Mouse (Mus musculus): ENCODE data around the gene Ppp1r26. TPM values are rescaled to one million over a fixed set of nuclear protein-coding genes. Genes with fewer than 3 reads are reported as not detected.

The Ppp1r26 gene
- 10 to 100 TPM; 11.5 to 12.0 TPM for total RNA-seq (2021)
- long read RNA-seq, experiment 1, partial matches to known transcripts, result 0 of 6 reads
- long read RNA-seq, experiment 1, other reads (novel, unspliced or antisense), result 5 of 6 reads
- long read RNA-seq, experiment 2, partial matches to known transcripts, result 0 of 10 reads
- long read RNA-seq, experiment 2, other reads (novel, unspliced or antisense), result 10 of 10 reads

GRCm38 (mm10) chr2:28446515-28447314 lies at the start of gene Ppp1r26:
Ppp1r26 (plus strand) TSS chr2:28446800.
- no peak for DNase-seq (ENCODE audit: low spot score in 2 of 2)

- DNase-seq (ENCODE audit: low spot score in 2 of 2), result no peak
Observed at GRCm38 (mm10) chr2:28396928-28397327, 49.7 kb upstream of the Ppp1r26 start.

GRCm38 (mm10) chr2:28397417-28398119 lies 49.0 kb upstream of the Ppp1r26 start:
- DNase-seq (ENCODE audit: low spot score in 2 of 2), result no peak

GRCm38 (mm10) chr2:28401647-28402046 lies 45.0 kb upstream of the Ppp1r26 start:
- DNase-seq (ENCODE audit: low spot score in 2 of 2), result no peak

- no peak for DNase-seq (ENCODE audit: low spot score in 2 of 2)
Observed at GRCm38 (mm10) chr2:28402128-28402527, 44.5 kb upstream of the Ppp1r26 start.

- no peak for DNase-seq (ENCODE audit: low spot score in 2 of 2)
Observed at GRCm38 (mm10) chr2:28407796-28408195, 38.8 kb upstream of the Ppp1r26 start.

GRCm38 (mm10) chr2:28409144-28409543 lies 37.5 kb upstream of the Ppp1r26 start:
- DNase-seq (ENCODE audit: low spot score in 2 of 2), result no peak

- DNase-seq (ENCODE audit: low spot score in 2 of 2), result no peak
Observed at GRCm38 (mm10) chr2:28409566-28409965, 37.0 kb upstream of the Ppp1r26 start.

- DNase-seq (ENCODE audit: low spot score in 2 of 2), result no peak
Observed at GRCm38 (mm10) chr2:28412936-28413335, 33.7 kb upstream of the Ppp1r26 start.

GRCm38 (mm10) chr2:28414116-28414756 lies 32.4 kb upstream of the Ppp1r26 start:
- no peak for DNase-seq (ENCODE audit: low spot score in 2 of 2)

GRCm38 (mm10) chr2:28414757-28415137 lies 31.9 kb upstream of the Ppp1r26 start:
- no peak for DNase-seq (ENCODE audit: low spot score in 2 of 2)

- DNase-seq (ENCODE audit: low spot score in 2 of 2), result peak; percentile 31 to 50
Observed at GRCm38 (mm10) chr2:28415387-28416024, 31.1 kb upstream of the Ppp1r26 start.

GRCm38 (mm10) chr2:28416511-28416910 lies 30.1 kb upstream of the Ppp1r26 start:
- no peak for DNase-seq (ENCODE audit: low spot score in 2 of 2)

GRCm38 (mm10) chr2:28418034-28418433 lies 28.6 kb upstream of the Ppp1r26 start:
- peak; percentile 81 to 85 for DNase-seq (ENCODE audit: low spot score in 2 of 2)

- DNase-seq (ENCODE audit: low spot score in 2 of 2), result peak; percentile 69 to 80
Observed at GRCm38 (mm10) chr2:28419898-28420297, 26.7 kb upstream of the Ppp1r26 start.

GRCm38 (mm10) chr2:28423167-28423566 lies 23.4 kb upstream of the Ppp1r26 start:
- no peak for DNase-seq (ENCODE audit: low spot score in 2 of 2)

- no peak for DNase-seq (ENCODE audit: low spot score in 2 of 2)
Observed at GRCm38 (mm10) chr2:28427226-28427625, 19.4 kb upstream of the Ppp1r26 start.

GRCm38 (mm10) chr2:28430846-28431245 lies 15.8 kb upstream of the Ppp1r26 start:
- no peak for DNase-seq (ENCODE audit: low spot score in 2 of 2)

- DNase-seq (ENCODE audit: low spot score in 2 of 2), result peak; percentile 26 to 42
Observed at GRCm38 (mm10) chr2:28432811-28433210, 13.8 kb upstream of the Ppp1r26 start.

- DNase-seq (ENCODE audit: low spot score in 2 of 2), result no peak
Observed at GRCm38 (mm10) chr2:28433512-28433911, 13.1 kb upstream of the Ppp1r26 start.

- DNase-seq (ENCODE audit: low spot score in 2 of 2), result no peak
Observed at GRCm38 (mm10) chr2:28435401-28435800, 11.2 kb upstream of the Ppp1r26 start.
